Mouse (Mus musculus): ENCODE results near the gene Pde1b. TPM values are rescaled to one million over a fixed set of nuclear protein-coding genes. Genes with fewer than 3 reads are reported as not detected.

The Pde1b gene
- total RNA-seq, 2 experiments from 2014 or later, result 89.8 to 96.1 TPM

DNA sequence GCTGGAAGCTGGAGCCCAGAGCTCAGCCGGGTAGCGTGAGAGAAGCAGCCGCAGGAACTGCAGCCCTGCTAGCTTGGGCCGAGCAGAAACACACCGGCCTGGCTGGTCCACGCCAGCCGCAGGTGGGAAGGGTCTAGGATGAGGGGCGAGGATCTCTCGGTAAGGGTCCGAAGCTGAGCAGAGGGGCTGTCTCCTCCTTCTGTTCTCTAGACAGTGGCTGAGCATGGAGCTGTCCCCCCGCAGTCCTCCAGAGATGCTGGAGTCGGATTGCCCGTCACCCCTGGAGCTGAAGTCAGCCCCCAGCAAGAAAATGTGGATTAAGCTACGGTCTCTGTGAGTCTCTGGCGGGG is 392 bp downstream of the Pde1b start:
- no peak for DNase-seq (ENCODE audit: extremely low spot score in 1 of 2, low spot score in 1 of 2)

DNA sequence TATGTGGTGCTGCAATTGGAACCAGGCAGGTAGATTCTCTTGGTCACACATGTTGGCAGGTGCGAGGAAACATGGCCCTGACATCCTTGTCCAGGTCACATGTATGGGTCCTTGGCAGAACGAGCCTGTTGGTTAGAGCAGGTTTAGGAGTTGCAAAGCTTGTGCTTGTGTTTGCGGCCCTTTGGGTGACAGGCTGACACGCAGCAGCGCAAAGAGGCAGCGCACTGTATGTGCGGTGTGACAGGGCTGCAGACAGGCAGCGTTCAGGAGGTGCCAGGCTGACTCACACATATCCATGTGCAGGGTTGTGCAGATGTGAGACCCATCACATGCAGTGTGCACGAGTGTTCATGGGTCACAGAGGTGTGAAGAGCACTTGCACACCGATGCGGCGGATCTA is 826 bp downstream of the Pde1b start:
- DNase-seq (ENCODE audit: extremely low spot score in 1 of 2, low spot score in 1 of 2), result peak in 1 of 2 experiments; percentile 34

DNA sequence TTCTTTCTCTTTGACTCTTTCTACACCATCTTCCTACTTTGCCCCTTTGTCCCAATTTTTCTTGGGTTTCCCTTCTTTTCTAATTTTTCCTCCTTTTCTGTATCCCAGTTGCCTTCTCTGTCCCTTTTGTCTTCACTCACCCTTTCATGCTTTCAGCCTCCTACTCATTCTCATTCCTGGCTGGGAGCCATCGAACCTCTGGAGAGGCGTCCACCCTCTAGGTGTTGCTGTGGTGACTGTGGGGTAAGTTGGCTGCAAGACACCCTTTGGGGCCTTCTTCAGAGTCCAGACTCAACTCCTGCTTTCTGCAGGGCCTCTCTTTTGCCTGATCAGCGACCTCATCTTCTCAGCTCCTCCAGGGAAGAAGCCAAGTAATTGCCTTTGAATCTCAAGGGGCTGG is 6.5 kb downstream of the Pde1b start:
- no peak for DNase-seq (ENCODE audit: extremely low spot score in 1 of 2, low spot score in 1 of 2)

DNA sequence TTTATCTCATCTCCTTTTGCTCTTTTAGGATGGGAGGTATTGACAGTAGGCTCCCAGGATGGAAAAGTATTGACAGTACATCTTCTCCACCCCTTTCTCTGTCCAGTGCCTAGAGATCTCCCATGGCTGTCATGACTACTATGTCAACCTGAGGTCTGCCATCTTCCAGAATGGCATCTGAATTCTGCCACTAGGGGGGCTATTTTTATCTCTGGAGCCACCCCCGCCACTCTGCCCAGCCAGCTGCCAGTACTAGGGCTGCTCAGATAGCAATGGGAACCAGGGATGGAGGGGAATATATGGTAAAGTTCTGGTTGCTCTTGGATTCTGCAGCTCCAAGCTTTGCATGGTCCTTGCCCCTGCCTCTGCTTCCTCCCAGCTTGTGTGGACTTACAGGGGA is 8.8 kb downstream of the Pde1b start:
- DNase-seq (ENCODE audit: extremely low spot score in 1 of 2, low spot score in 1 of 2), result no peak

DNA sequence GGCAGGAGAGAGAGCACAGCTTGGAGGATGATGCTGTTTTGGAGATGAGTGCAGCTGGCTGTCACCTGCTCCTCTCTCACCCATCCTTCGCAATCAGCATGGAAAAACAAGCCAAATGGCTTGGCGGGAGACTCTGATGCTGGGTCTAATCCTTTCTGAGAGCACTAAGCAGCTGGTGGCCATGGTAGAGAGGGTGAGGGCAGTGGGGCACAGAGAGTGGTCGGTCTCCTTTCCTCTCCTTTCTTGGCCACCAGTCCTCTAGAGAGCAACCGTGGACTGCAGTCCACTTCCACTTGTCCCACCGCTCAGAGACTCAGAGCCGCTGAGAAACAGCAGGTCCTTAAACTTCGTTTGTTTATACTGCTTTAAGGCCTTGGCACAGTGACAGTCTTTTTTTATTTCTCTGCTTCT is 10.8 kb downstream of the Pde1b start:
- DNase-seq (ENCODE audit: extremely low spot score in 1 of 2, low spot score in 1 of 2), result no peak

DNA sequence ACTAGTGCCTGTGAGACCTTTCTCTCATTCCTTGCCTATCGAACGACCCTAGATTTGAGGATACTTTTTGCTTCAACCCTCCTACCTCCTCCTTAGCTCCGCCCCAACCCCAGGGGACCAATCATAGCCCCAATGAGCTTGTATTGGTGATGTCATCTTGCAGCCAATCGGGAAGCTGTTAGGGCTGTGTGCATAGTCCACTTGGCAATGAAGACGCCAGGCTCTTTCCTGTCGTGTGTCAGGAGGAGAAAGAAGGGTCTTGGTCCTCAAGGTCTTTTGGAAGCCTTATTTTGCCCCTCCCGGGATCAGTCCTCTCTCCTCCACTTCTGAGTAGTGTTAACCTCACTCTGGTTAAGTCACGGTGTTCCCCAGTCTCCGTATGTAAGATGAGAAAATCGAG is 11.3 kb downstream of the Pde1b start:
- DNase-seq (ENCODE audit: extremely low spot score in 1 of 2, low spot score in 1 of 2), result peak in 1 of 2 experiments; percentile 55

DNA sequence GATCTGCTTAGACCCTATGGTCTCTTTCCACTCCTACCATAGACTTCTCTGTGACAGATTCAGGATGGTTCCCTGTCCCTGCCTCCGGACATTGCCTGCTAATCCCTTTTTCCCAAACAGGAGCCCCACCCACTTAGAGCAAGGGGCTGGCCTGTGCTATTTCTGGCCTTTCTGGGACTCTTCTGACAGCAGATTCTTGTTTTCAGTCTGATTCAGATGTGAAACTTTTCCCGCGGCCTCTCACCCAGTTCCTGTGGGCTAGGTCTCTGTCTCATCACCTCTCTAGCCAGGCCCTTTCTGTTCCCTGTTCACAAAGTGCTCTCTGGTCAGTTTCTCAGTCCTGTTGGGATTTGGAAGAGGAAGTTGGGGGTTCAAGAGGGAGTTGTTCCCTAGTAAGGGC is 12.1 kb downstream of the Pde1b start:
- DNase-seq (ENCODE audit: extremely low spot score in 1 of 2, low spot score in 1 of 2), result no peak

DNA sequence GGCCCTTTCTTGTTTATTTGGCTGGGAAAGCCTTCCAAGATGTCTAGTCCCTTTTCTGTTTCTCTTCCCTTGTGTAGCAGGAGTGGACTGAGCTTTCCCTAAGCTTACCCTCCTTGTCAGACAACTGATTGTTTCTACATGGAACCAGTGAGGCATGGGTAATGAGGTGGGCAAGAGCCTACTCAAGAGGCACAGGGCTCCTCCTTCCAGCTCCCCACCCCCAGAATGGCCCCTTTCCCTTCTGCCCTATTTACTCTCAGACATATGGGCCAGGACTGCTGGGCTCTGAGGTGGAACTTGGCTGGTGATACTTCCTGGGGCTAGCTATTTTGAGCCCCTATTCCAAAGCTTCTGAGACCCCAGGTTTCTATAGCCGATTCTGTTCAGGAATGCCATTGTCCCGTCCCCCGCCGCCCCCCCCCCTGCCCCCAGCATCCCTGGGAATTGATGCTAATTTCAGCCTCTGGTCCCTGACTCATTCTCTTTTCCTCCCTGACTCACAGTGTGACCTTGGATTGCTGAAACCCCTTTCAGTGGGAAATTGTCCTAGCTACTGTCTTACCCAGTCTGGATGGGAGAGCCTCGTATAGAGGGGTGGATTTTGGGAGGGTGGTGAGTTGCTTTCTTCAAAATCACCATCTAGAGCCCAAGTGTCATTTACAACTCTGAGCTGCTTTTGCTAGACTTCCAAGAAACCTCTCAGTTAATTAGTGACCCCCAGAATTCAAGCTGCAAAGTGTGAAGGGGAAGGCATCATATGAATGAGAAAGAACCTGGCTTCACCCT is 16.0 kb downstream of the Pde1b start:
- no peak for DNase-seq (ENCODE audit: extremely low spot score in 1 of 2, low spot score in 1 of 2)

DNA sequence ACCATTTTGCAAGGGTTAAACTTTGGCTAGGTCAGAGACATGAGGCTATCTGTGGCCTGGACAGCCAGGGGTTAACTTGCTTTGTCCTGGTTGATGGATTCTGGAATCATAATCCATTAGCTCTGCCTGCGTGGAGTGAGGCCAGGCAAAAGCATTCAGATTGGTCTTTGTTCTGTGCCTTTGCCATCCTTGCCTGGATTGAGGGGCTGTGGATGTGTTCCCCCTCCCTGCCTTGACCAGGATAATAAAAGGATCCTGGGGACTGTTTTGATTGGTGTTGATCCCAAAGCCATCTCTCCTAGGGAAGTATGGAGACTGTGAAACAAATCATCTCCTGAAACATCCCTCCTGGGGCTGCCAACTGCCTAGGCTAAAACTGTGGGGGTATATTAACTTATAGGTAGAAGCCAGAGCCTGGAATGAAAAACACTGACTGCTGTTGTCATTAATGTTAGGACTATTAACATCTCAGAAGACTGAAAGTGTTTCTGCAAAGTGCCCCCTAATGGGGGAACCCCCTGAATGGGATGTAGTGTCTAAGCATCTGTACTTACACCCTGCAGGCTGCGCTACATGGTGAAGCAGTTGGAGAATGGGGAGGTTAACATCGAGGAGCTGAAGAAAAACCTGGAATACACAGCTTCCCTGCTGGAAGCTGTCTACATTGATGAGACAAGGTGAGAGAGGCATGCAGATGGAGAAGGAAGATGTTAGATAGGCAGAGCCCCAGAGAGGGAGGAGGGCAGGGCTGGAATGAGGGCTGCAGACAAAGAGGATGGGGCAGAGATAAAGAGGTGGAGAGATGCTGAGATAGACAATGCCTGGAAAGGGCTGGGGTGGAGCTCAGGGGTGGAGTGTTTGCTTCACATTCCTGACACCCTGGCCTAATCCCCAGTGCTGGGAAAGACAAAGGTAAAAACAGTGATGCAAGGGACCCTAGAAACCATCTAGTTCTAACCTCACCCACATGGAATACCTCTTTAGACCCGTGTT is 16.8 kb downstream of the Pde1b start:
- no peak for DNase-seq (ENCODE audit: extremely low spot score in 1 of 2, low spot score in 1 of 2)

DNA sequence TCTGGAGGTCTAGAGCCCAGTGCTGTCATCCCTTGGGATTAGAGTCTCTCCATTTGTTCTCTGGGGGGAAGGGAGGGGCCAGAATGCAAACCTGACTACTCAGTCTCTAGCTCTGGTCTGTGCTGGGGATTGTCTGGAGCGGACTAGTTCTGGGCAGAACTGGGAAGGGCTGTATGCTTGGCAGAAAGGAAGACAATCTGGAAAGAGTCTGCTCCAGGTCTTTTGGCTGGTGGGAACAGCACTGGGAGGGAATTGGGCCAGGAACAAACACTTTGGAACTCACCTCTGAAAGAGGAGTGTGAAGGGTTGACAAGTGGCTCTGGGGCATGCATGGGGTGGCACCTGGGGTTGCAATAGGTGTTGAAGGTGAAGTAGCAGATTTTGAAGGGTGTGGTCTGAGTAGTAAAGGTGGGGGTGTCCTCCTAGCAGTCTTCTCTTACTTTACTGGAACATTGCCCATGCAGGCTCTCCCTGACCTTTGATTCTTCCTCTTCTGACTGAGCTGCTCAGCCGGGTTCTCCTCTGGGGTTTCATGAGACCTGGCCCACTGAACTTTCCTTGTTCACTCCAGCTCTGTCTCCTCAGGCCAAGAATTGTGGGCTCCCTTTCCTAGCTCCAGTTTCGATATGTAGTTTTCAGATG is 19.7 kb downstream of the Pde1b start:
- no peak for DNase-seq (ENCODE audit: extremely low spot score in 1 of 2, low spot score in 1 of 2)

DNA sequence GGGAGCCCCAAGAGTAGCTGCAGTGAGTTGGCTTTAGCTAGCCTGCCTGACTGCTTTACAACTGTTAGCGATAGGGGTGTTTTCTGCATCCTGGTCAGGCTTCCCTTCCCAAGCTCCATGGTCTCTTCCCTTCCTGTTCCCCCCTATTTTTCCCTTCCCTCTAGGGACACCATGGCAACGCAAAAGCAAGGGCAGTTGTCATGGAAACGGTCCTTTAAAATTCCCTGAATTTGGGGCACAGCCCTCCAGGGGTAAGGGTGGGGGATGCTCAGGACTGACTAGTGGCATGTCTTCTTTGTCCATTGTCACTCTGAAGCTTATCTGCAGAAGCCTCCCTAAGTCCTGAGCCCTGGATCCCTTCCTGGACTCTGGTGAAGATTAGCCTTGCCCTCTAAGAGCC is 20.3 kb downstream of the Pde1b start:
- no peak for DNase-seq (ENCODE audit: extremely low spot score in 1 of 2, low spot score in 1 of 2)

DNA sequence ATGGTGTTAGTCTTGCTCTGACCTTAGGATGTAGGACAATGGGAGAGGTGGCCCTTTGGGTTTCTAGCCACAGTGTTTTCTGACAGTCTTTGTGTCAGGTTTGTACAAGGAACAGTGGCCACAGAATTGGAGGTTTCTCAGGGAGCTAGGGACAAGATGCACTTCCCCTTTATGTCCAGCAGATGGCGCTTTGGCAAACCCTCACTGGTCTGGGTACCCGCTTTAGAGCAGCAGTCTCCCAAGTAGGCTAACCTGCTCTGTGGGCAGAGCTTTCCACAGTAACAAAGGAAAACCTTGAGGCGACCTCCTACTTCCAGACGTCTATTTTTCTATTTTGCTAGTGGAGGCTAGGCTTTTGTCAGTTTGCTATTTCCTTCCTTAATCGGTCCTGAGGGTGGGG is 27.5 kb downstream of the Pde1b start:
- peak in 1 of 2 experiments; percentile 62 for DNase-seq (ENCODE audit: extremely low spot score in 1 of 2, low spot score in 1 of 2)

DNA sequence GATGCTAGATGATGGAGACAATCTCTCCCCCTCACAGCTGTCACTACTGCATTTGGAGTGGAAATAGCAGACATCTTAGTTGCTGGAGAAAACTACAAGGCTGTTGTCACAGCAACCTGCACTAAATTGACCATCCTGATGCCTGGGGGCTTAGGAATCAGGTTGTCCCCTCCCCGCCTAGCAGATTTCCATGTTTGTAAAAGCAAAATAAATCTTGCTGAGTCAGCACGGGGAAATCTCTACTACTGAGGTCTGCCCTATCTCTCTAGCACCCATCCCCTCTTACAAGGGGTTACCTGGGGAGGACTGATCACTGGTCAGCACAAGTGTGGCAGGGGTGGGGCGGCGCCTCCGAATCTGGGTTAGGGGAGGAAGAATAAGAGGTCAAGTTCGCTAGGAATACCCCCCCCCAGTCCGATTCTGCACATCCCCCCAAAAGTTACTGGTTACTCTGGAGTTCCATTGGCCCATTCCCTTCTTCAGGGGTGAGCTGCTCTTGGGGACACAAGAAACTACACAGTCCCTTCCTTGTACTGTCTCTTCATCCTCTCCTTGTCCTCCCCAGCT is 31.3 kb downstream of the Pde1b start:
- DNase-seq (ENCODE audit: extremely low spot score in 1 of 2, low spot score in 1 of 2), result no peak

DNA sequence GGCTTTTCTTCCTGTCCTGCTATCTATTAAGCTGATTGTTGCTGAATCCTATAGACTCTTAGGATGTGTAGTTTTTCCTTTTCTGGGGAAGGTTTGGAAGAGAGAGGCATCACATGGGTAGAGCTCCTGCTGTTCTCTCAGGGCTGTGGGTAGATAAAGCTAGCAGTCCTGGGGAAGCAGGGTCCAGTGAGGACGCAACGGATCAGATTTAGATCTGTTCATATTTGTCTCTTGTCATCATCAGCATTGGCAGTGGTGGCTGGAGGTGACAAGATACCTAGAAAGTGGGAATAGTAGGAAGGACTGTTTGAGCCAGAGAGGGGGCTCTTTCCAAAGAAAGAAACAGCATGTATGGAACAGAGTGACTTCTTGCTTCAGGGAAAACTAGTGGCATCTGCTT is 32.2 kb downstream of the Pde1b start:
- DNase-seq (ENCODE audit: extremely low spot score in 1 of 2, low spot score in 1 of 2), result no peak

DNA sequence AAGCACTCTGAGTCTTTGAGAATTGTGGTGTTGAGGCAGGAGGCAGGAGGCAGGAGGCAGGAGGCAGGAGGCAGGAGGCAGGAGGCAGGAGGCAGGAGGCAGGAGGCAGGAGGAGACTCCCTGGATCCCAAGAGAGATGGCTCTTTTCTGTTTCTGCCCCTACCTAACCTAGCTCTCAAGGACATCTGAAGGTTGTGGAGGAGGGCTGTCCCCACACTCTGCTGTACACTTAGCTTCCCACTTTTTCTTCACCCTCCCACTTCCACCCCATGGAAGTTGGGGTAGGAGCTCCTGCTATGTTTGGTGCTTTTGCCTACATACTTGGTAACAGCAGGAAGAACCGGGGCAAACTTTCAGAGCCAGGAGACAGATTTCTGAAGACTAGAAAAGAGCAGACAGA is 33.0 kb downstream of the Pde1b start:
- peak in 1 of 2 experiments; percentile 8 for DNase-seq (ENCODE audit: extremely low spot score in 1 of 2, low spot score in 1 of 2)

DNA sequence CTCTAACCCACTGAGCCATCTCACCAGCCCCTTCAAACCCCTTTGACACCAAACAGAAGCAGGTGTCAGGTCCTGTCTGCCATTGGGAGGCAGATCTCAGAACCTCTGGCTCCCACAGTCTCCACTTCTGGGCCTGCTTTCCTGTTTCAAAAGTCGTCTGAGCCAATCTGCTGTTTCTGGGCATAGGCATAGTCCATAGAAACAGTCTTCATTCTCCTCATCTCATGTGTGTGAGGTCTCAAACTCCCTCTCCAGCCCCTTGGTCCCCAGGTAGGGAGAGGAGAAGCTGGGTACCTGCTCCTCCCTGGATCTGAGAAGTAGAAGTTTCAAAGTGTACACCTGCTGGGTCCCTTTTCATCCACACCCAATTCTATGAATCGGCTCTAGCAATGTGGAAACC is 33.6 kb downstream of the Pde1b start:
- DNase-seq (ENCODE audit: extremely low spot score in 1 of 2, low spot score in 1 of 2), result no peak

DNA sequence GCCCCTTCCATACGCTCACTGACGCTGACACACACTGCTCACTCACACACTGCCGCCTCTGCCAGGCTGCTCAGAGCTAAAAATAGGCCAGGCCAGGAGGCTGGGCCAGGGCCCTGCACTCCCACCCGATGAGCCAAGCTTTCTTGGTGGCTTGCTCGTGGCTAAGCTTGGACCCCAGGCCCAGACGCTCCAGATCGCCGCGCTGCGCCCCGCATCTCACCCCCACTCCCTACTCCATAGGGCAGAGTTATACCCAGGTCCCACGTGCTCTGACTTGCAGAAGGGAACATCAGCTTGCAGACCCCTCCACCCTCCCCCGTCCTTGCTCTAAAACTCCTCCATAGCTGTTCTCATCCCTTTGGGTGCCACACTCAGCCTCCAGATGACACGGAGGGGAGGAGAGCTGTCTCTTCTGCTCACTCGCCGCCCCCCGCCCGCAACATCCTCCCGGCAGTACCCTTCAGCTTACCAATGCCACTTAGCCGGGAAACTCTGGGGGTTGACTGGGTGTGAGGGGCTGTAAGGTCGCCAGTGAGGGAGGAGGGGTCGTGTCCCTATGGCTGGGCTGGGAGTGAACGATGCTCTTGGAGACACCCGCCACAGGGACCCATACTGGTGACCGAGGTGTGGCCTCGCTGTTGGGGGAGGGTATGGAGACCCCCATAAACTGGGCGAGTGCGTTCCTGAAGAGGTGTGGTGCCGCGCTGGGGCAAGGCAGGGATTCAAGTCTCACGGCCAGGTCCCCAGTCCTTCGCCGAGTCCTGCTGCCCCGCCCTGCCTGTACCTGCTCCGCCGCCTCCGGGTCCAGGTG is 34.4 kb downstream of the Pde1b start:
- DNase-seq (ENCODE audit: extremely low spot score in 1 of 2, low spot score in 1 of 2), result peak in 1 of 2 experiments; percentile 50

DNA sequence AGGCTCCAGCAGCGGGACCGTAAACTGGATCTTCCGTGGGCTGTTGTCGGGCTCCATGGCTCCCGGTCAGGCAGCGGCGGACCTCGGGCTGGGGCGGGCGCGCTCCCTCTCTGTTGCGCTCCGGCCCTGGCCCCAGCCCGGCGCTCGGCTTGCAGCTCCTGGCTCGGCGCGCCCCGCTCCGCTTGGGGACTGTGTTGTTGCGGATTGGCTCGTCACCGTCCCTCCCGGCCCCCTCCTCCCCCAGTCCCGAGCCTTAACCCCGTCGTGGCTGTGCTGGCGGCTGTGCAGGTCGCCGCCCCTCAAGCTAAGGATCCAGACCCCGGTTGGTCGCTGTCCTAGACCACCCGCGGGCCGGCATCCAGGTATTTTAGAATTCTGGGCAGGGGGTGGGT is 35.0 kb downstream of the Pde1b start, which contains the start of gene Ppp1r1a:
Gene Ppp1r1a, minus strand, starts transcription at position 182 of the 392 bp plus-strand sequence.
- peak; percentile 72 to 81 for DNase-seq (ENCODE audit: extremely low spot score in 1 of 2, low spot score in 1 of 2)

DNA sequence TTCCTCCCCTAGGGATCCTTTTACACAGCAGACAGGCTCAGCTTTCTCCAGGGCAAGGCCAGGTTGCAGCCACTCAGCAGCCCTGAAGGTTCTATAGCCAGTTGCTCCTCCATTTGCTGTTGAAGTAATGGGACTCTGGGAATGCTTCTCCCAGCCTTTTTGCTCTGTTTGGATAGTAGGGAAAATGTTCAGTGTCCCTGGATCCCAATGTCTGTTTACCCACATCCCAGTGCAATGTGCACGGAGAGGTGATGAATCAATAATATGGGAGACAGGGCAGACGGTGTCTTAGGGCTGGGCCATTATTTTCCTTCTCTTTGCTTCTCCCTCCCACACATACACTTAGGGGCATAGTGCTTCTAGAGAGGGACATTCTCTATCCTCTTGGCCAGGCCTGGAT is 36.4 kb downstream of the Pde1b start:
- DNase-seq (ENCODE audit: extremely low spot score in 1 of 2, low spot score in 1 of 2), result no peak

DNA sequence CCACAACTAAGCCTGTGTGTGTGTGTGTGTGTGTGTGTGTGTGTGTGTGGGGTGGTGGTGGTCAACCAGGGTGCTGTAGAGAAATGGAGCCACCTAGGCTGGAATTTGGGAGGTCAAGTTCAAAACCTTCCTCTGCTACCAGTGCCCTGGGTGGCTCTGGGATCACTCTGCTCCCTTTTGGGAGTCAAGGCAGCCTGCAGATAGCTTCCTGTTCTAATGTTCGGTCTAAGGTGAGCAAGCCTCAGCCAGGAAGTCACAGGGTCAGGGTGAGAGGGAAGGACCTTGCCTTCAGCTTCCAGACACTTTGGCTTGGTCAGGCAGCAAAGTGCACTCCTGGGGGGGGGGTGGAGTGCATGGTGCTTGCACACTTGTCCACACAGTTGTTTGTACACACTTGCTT is 37.8 kb downstream of the Pde1b start:
- peak in 1 of 2 experiments; percentile 3 for DNase-seq (ENCODE audit: extremely low spot score in 1 of 2, low spot score in 1 of 2)
